Mouse (Mus musculus) c-Kit-positive CD71-negative TER-119-negative erythroid progenitor cells, embryonic 14.5 days (primary cell): ENCODE results near the gene Snap23.
A peak's percentile ranks its signal among the peaks of the same experiment; 100 is the strongest.
"Not testable (repeated sequence)": the region's sequence is repeated elsewhere in the genome, so short reads cannot be mapped to it uniquely, and the experiment has no call there.

Source experiments
- DNase-seq: peaks from one replicate; pipeline ENCODE4 v3.0.0-alpha.2; 2013; ENCODE audit warnings: low read depth

Gene Snap23

GRCm38 (mm10) chr2:120566886-120567797 lies at the start of gene Snap23:
TSS of gene Snap23 (plus strand) at chr2:120567671.
- peak; percentile 84 for DNase-seq

- DNase-seq, result no peak
Measured at GRCm38 (mm10) chr2:120518547-120519210, 48.8 kb upstream of the Snap23 start.

DNA sequence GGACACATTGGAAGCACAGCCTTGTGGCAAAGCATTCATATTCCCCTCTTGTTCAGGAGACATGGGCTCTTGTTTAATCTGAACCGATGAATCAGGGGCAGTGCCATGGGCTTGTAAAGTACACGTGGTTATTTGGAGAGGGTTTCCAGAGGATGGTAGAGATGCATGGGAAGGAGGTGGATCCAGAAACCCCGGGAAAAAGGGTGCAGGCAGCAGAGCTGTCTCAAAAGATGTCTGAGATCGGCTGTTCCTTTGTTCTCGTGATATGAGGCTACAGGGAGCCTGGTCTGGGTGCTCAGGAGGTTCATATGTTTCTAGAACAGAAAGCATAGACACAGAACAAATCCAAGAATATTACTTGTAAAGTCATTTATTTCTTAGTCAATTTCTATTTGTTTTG lies 40.7 kb upstream of the Snap23 start:
- DNase-seq, result no peak

- DNase-seq, result no peak
Measured at GRCm38 (mm10) chr2:120529531-120529930, 37.9 kb upstream of the Snap23 start.

- no peak for DNase-seq
Measured at GRCm38 (mm10) chr2:120531223-120531622, 36.2 kb upstream of the Snap23 start.

DNA sequence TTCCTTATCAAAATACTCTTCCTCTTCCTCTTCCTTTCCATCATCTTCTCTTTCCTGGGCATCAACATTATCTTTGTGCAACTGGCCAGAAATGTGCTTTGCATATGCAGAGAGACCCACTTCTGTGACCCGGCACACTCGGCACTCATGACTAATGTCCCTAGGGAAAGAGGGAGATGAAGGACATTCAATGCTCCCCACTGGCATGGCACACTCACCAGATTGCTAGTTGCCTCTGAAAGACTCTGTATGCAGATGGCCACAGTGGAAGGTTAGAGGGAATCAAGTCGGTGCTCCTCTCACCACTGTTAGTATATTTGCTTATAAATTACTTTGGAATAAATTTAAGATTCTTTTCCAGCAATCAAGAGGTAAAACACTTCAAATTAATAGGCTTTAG lies 28.1 kb upstream of the Snap23 start:
- no peak for DNase-seq

DNA sequence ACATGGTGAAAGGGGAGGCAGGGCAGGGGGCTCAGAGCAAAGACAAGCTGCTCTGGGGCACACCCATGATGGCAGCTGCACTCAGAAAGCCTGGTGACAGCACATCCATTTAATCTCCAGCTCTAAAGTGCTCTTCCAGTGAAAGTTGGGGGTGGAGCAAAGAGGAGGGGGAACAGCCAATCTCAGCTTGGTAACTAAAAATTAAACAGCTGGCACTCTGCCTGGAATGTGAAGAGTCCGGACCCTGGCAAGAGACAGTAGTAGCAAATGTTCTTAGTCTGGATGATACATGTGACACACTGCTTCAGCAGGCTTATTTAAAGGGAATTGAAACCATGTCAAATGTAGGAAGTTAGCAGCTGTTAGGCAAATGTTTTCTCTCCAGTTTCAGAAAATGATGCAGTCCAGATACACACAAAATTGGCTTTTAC lies 27.7 kb upstream of the Snap23 start:
- DNase-seq, result no peak

DNA sequence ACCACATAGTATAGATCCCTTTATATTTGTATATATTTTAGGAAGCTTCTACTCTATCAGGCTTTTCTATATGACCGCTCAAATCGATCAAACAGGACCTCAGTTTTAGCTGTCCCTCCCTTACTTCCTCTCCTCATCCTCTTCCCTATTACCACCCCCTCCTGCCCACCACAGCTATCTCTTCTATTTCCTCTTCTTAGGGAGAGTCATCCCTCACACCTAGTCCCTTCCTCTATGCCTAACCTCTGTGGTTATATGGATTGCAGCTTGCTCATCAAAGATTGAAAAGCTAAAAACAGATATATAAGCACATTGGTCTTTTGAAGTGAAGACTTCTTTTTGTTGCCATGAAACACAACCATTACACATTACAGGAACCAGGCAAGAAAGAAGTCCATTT lies 22.7 kb upstream of the Snap23 start:
- no peak for DNase-seq

- no peak for DNase-seq
Measured at GRCm38 (mm10) chr2:120556868-120557267, 10.6 kb upstream of the Snap23 start.

DNA sequence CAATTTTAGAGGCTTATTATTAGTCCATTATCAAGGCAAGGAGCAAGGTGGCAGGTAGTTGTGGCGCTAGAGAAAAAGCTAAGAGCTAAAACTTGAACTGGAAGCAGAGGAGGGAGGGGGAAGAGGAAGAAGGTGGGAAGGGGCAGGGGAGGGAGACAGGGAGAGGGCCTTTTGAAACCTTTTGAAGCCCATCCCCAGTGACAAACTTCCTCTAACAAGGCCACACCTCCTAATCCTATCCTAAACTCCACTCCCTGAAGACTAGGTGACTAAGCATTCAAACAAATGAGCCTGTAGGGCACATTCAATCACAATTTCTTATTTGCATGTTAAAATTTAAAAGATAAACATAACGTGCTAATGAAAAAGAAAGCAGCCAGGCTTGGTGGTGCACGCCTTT lies 8.7 kb upstream of the Snap23 start:
- DNase-seq, result no peak

- DNase-seq, result no peak
Measured at GRCm38 (mm10) chr2:120561524-120561923, 5.9 kb upstream of the Snap23 start.

- no peak for DNase-seq
Measured at GRCm38 (mm10) chr2:120562859-120563234, 4.6 kb upstream of the Snap23 start.

DNA sequence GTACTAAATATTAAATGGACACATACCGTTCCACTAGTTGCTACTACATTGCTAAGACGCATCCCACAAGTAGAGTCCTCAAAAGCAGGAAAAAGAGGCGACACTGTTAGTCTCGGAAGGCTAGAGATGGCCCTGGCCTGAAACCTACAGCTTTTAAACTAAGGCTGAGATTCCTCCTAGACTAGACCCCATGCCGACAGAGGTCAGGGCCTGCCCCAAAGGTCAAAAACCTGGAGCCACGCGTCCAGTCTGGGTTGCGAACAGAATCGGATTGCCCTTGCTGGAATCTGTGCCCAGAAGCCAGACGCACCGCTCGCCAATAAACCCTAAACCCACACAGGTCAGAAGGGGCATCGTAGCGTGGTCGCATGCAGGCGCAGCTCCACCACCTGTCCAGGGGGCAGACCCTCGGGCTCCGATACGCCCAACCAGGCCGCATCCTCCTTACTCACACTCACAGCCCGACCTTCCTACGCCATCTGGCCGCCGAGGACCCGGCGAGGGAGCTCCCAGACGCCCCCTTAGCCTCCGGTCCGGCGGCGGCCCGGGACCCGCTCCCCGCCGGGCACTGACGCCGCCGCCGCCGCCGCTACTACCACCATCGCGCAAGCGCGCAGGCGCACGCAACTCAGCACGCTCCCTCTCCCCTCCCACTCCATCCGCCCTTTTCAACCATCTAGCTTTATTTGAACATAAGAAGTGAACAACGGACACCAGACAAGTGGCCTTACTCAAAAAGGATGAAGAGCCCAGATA lies 4.1 kb upstream of the Snap23 start, which contains the start of gene Zfp106:
TSS of gene Zfp106 (minus strand) at position 609 of the 756 bp plus-strand sequence.
- DNase-seq, result peak; percentile 67

GRCm38 (mm10) chr2:120564548-120565188 lies 2.8 kb upstream of the Snap23 start:
- not testable (repeated sequence) for DNase-seq

- no peak for DNase-seq
Measured at GRCm38 (mm10) chr2:120565363-120565762, 2.1 kb upstream of the Snap23 start.

- DNase-seq, result no peak
Measured at GRCm38 (mm10) chr2:120567798-120568320, 388 bp downstream of the Snap23 start.

GRCm38 (mm10) chr2:120571081-120571480 lies 3.6 kb downstream of the Snap23 start:
- DNase-seq, result no peak

- DNase-seq, result not testable (repeated sequence)
Measured at GRCm38 (mm10) chr2:120572161-120572560, 4.7 kb downstream of the Snap23 start.

GRCm38 (mm10) chr2:120575121-120575520 lies 7.7 kb downstream of the Snap23 start:
- DNase-seq, result no peak

DNA sequence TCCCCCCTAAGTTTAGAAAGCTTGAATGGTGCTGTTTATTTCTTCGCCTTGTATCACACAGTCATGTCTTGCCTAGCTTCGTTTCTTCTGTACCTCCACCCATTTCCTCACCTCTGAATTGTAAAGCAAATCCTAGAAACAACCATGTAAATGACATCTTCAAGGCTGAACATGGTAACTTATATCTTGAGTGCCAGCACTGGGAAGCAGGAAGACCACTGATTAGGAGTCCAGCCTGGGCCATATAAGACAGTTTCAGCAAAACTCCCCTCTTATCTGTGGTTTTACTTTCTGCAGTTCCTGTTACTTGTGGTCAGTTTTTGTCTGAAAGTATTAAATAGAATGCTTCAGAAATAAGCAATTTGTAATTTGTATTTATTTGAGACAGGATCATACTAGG lies 8.5 kb downstream of the Snap23 start:
- no peak for DNase-seq

DNA sequence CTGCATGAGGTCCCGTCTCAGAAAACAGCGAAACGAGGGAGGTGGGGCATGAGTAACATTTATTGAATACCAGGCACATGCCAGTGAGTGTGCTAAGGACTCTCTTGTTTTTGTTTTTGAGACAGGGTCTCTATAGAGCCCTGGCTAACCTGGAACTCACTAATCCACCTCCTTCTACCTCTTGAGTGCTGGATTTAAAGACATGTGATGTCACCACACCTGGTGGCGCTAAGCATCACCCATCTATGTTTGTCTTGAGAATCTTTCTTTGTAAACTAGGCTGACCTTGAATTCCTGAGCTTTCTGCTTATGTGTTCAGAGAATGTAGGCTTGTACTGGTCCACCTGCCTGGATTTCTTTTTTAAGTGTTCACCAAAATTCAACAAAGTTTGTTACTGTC lies 10.3 kb downstream of the Snap23 start:
- DNase-seq, result no peak

DNA sequence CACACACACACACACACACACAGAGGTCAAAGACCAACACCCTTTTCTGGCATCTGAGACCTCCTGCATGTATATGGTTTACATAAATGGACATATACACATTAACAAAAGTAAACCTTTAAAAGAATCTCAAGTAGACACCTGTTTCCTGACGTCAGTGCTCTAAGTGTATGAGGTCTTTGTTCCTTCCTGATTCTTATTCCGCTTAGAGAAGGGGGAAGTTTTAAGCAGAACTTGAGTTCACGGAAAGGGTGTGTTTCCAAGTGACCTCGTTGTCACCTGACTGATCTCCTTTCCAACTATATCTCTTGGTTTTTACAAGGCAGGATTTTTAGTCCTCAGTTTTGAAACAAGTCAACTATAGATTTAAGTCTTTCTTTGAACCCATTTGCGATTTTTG lies 10.8 kb downstream of the Snap23 start:
- DNase-seq, result no peak
